Mouse (Mus musculus) heart, embryonic 14.5 days (tissue): ENCODE results near the gene Snx30. TPM values are rescaled to one million over a fixed set of nuclear protein-coding genes. Genes with fewer than 3 reads are reported as not detected.
A peak's percentile ranks its signal among the peaks of the same experiment; 100 is the strongest.

Experiments
- ATAC-seq: fragments of 200-750 bp; cut with Nextera tagmentation; 2 replicates; pipeline ENCODE4 v1.8.0; 2017; ENCODE audit warnings: low read depth, moderate TSS enrichment; ENCODE audit not compliant: insufficient number of reproducible peaks, insufficient read depth, low FRiP score
- H3K27ac ChIP-seq, 2 experiments: fragments of 200-500 bp in 1 of 2; fragments of 300-500 bp in 1 of 2; sonication (generic) in 1 of 2; replicated peaks in 1 of 2; 2 replicates each; pipeline ENCODE4 v1.5.1; 2012 to 2014; ENCODE audit warnings: low read depth in 2 of 2, low read length in 2 of 2, control low read depth in 1 of 2, mild to moderate bottlenecking in 1 of 2, mixed read lengths in 1 of 2; ENCODE audit not compliant: control insufficient read depth in 1 of 2, insufficient read depth in 1 of 2
- H3K27me3 ChIP-seq: fragments of 300-500 bp; sonication (generic); 2 replicates; pipeline ENCODE4 v1.6.1; 2014; ENCODE audit warnings: mild to moderate bottlenecking, low read length, control low read depth; ENCODE audit not compliant: control insufficient read depth, insufficient read depth
- H3K36me3 ChIP-seq: fragments of 300-500 bp; sonication (generic); 2 replicates; pipeline ENCODE4 v1.6.1; 2014; ENCODE audit warnings: mild to moderate bottlenecking, control low read depth, low read length, mixed read lengths; ENCODE audit not compliant: control insufficient read depth, insufficient read depth
- H3K4me1 ChIP-seq, 2 experiments: fragments of 200-500 bp in 1 of 2; fragments of 300-500 bp in 1 of 2; sonication (generic) in 1 of 2; 2 replicates each; pipeline ENCODE4 v1.6.1; 2012 to 2014; ENCODE audit warnings: low read length in 2 of 2, control low read depth in 1 of 2, mixed read lengths in 1 of 2; ENCODE audit not compliant: control insufficient read depth in 2 of 2, insufficient read depth in 2 of 2
- H3K4me2 ChIP-seq: fragments of 300-500 bp; sonication (generic); 2 replicates; pipeline ENCODE4 v1.6.1; 2014; ENCODE audit warnings: mild to moderate bottlenecking, low read length
- H3K4me3 ChIP-seq, 2 experiments: fragments of 200-500 bp in 1 of 2; fragments of 300-500 bp in 1 of 2; sonication (generic) in 1 of 2; 2 replicates each; pipeline ENCODE4 v1.5.1; 2012 to 2014; ENCODE audit warnings: low read length in 2 of 2, mild to moderate bottlenecking in 2 of 2, control low read depth in 1 of 2, low read depth in 1 of 2, moderate library complexity in 1 of 2; ENCODE audit not compliant: control insufficient read depth in 1 of 2, insufficient read depth in 1 of 2
- H3K9ac ChIP-seq: fragments of 300-500 bp; sonication (generic); 2 replicates; pipeline ENCODE4 v1.6.1; 2014; ENCODE audit warnings: mild to moderate bottlenecking, low read length
- H3K9me3 ChIP-seq: fragments of 300-500 bp; sonication (generic); 2 replicates; pipeline ENCODE4 v1.6.1; 2016; ENCODE audit warnings: low read length, control low read depth; ENCODE audit not compliant: control insufficient read depth
- WGBS: fragments of 180-500 bp; shearing (Covaris S2); extraction: QIAGEN DNeasy Blood & Tissue Kit; methylation state at CpG from one replicate; pipeline ENCODE4 v1.1.7; 2014; 5-methylcytosine and 5-hydroxymethylcytosine counted together
- polyA plus RNA-seq: library from polyadenylated mRNA; unstranded; fragments of >200 nt; fragmentation: Nextera tagmentation; extraction: Ambion mirVana; gene quantifications from 2 replicates; pipeline ENCODE4 v1.2.1, GENCODE M21; 2014

Snx30 gene
- polyA plus RNA-seq, 1 experiment from 2014 or later, result 6.6 TPM

DNA sequence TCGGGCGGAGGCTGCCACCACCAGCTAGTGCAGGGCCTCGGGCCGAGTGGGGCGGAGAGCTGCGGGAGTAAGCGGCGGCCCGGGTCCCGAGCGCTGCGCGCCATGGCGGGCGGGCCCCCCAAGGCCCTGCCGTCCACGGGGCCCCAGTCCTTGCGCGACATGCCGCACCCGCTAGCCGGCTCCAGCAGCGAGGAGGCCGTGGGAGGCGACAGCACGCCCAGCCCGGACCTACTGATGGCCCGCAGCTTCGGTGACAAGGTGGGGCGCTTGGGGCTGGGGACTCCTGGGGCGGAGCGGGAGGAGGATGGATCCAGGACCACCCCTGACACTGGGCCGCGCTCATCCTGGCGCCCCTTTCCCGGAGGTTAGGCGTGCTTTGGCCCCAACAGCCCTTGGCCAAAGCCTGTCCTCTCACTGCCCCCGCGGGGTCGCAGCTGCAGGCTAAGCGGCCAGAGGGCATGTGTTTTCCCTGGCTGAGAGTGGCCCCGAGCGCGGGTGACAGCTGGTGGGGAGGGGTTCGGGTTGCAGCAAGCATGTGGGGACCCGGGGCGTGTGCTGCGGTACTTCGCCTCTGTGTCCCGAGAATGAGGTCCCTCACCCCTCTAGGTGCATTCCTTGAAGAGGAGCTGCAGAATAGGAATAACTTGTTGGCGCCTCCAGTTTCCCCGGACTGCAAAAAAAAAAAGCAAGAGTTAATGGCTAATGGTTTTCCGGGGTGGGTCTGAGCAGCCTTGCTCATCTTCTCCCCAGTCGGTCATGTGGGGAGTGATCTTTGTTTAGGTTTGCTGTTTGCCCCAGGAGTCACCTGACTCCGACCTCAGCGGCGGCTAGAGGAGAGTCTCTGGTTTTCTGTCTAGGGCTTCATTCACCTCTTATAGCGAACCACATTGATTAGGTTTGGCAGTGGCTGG, 583 bp downstream of the Snx30 start:
- Histone ChIP-seq H3K4me3 (peak overlapping the region; percentile 87 to 89), H3K4me2 (peak overlapping the region; percentile 91), H3K36me3 (no peaks in the 10 kb centered on the region), H3K9ac (peak overlapping the region; percentile 86), H3K27ac (peak overlapping the region; percentile 64 to 81), H3K27me3 (no peaks in the 10 kb centered on the region), H3K4me1 (peaks cover 6 to 15% of the 10 kb centered on the region in 2 experiments), H3K9me3 (no peaks in the 10 kb centered on the region)
- ATAC-seq, result peak; percentile 57
- WGBS, result under 1% methylated on average over 53 of the region's 58 CpGs

DNA sequence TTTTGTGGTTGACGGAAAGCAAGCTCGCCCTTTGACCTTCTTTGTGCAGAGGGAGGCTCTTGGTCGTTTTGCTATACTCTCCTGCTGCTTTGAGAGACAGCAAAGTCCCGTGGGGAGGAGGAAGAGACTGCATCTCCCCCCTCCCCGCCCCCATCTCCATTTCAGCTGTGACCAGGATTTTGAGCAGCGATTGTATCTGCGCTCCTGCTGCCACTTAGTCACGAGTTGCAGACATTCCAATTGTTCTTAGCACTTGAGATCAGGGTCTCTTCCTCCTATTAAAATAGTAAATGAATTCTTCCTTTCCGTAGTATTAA, 1.2 kb downstream of the Snx30 start:
- 2% methylated on average over 9 of the region's 9 CpGs for WGBS

DNA sequence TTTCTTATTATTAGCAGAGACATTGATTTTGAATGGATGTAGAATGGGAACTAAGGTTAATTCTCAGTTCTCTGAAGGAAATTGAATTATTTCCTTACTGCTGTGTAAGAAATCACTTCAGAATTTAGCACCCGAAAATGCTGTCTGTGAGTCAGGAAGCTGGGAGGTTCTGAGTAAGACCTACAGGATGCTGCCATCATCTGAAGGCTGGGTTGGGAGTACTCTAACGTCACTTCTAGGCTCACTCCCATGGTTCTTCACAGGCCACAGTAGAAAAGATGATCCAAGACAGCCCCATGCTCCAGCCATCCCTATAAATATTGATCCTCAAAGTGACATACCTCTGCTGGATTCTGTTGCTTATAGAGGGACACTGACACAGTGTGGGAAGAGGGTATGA, 1.9 kb downstream of the Snx30 start:
- Histone ChIP-seq H3K27ac (no peak overlapping the region), H3K4me1 (peaks cover 3 to 12% of the 10 kb centered on the region in 2 experiments), H3K4me3 (no peak overlapping the region), H3K36me3 (no peaks in the 10 kb centered on the region), H3K9me3 (no peaks in the 10 kb centered on the region), H3K27me3 (no peaks in the 10 kb centered on the region), H3K4me2 (peak overlapping the region; percentile 91), H3K9ac (no peak overlapping the region)
- 58% methylated on average over 2 of the region's 2 CpGs for WGBS
- ATAC-seq, result no peak

More for the DNA sequence above, 1.2 kb downstream of the Snx30 start:
- H3K4me3 ChIP-seq, result peak overlapping the region; percentile 87 to 89
- peak overlapping the region; percentile 86 for H3K9ac ChIP-seq
- H3K36me3 ChIP-seq, result no peaks in the 10 kb centered on the region
- H3K9me3 ChIP-seq, result no peaks in the 10 kb centered on the region
- H3K4me2 ChIP-seq, result peak overlapping the region; percentile 91
- H3K4me1 ChIP-seq, result peaks cover 6 to 15% of the 10 kb centered on the region in 2 experiments
- H3K27me3 ChIP-seq, result no peaks in the 10 kb centered on the region
- peak overlapping the region; percentile 64 to 81 for H3K27ac ChIP-seq
- ATAC-seq, result no peak

DNA sequence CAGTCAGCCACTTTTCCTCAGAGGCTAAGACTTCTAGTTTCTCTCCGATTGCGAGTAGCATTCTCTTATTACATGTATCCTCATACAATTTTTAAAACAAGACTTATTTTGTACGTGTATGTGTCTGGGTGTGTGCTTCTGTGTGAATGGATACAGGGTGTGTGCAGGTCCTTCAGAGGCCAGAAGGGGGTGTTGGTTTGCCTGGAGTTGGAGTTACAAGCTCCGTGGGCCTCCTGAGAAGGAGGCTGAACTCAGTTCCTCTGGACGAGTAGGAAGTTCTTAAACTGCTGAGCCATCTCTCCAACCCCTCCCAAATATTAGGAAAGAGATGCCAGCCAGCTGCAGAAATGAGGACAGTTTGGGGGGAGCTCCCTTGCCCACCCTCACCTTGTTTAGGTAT, 2.8 kb downstream of the Snx30 start:
- H3K4me1 ChIP-seq, result peaks cover 2 to 12% of the 10 kb centered on the region in 2 experiments
- no peaks in the 10 kb centered on the region for H3K9me3 ChIP-seq
- 81% methylated on average over 5 of the region's 5 CpGs for WGBS
- H3K4me2 ChIP-seq, result no peak overlapping the region
- H3K4me3 ChIP-seq, result no peak overlapping the region
- ATAC-seq, result no peak
- H3K36me3 ChIP-seq, result no peaks in the 10 kb centered on the region
- no peak overlapping the region for H3K27ac ChIP-seq
- no peaks in the 10 kb centered on the region for H3K27me3 ChIP-seq
- no peak overlapping the region for H3K9ac ChIP-seq

DNA sequence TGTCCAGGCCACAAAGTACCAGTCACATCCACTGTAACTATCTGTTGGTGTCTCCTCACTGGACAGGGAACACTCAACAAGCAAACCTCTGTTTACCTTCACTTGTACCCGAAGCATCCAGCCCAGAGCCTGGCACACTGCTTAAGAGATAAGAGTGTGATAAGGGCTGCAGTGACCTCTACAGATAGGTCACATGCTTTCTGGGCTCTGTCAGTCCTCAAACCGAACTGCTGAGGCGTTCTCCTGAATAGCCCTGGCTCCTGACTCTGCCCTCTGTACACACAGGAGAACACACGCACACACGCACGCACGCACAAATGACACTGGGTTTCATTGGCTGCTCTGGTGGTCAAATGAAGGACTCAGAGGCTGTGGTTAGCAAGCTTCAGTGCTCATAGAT, 8.5 kb downstream of the Snx30 start:
- Histone ChIP-seq H3K4me1 (peaks cover 25 to 50% of the 10 kb centered on the region in 2 experiments), H3K9me3 (no peaks in the 10 kb centered on the region), H3K36me3 (no peaks in the 10 kb centered on the region), H3K27ac (peak overlapping the region; percentile 2 to 35; a peak in 2 of 4 replicates), H3K9ac (no peak overlapping the region), H3K4me3 (no peak overlapping the region), H3K27me3 (no peaks in the 10 kb centered on the region), H3K4me2 (peak overlapping the region; percentile 22; the same call in 1 of the 2 replicates)
- 21% methylated on average over 7 of the region's 7 CpGs for WGBS
- ATAC-seq, result no peak

DNA sequence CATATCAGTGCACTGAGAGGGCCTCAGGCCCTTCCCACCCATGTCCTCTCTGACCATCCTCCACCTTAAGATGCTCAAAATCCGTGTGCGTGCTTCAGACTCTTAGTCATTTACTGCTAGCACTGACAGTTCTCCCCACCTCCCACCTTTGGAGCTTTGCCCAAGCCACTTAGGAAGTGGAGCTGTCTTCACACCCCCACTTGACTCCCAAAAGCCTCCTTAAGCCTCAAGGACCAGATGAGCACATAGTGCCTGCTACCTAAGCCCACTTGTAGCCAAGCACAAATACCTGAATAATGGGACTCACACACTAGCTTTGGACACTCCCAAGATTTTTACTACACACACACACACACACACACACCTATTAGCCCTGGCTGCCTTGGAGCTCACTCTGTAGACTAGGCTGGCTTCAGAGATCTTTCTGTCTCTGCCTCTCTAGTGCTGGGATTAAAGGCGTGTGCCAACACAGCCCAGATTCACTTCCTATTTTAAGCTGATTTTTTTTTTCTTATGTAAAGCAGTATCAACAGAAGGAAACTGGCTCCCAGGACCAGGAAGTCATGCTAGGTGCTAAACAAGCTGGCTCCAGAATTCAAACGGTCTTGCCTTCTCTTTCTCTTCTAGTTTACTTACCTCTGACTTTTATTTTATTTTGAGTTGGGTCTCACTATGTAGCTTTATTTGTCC, 9.6 kb downstream of the Snx30 start:
- Histone ChIP-seq H3K4me1 (peaks cover 33 to 58% of the 10 kb centered on the region in 2 experiments), H3K27ac (peak overlapping the region in 1 of 2 experiments; percentile 2; a peak in 1 of 4 replicates), H3K4me2 (no peak overlapping the region), H3K27me3 (no peaks in the 10 kb centered on the region), H3K4me3 (no peak overlapping the region), H3K36me3 (no peaks in the 10 kb centered on the region), H3K9me3 (no peaks in the 10 kb centered on the region), H3K9ac (no peak overlapping the region)
- WGBS, result 56% methylated on average over 4 of the region's 4 CpGs
- no peak for ATAC-seq

DNA sequence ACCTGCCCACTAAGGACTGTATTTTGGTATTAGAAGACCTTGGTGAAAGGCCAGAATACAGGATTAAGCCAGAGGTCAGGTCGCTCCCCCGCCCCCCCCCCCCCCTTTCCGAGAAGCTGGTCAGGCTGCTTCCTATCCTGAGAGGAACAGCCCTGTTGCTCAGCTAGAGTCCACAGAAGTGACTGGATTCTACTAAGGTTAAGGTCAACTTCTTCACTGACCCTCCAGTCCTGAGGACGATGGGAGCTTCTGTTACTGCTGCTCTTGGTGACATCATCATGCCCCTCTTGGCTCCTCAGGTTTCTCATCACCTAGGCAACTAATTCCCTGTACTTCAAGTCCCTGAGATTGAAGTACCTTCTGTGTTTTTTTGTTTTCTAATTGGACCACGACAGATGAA, 10.4 kb downstream of the Snx30 start:
- no peaks in the 10 kb centered on the region for H3K27me3 ChIP-seq
- H3K27ac ChIP-seq, result no peak overlapping the region
- no peak overlapping the region for H3K4me2 ChIP-seq
- no peak for ATAC-seq
- 52% methylated on average over 5 of the region's 5 CpGs for WGBS
- H3K9me3 ChIP-seq, result no peaks in the 10 kb centered on the region
- no peaks in the 10 kb centered on the region for H3K36me3 ChIP-seq
- no peak overlapping the region for H3K4me3 ChIP-seq
- no peak overlapping the region for H3K9ac ChIP-seq
- H3K4me1 ChIP-seq, result peaks cover 33 to 58% of the 10 kb centered on the region in 2 experiments
